In the genomic region with DNA sequence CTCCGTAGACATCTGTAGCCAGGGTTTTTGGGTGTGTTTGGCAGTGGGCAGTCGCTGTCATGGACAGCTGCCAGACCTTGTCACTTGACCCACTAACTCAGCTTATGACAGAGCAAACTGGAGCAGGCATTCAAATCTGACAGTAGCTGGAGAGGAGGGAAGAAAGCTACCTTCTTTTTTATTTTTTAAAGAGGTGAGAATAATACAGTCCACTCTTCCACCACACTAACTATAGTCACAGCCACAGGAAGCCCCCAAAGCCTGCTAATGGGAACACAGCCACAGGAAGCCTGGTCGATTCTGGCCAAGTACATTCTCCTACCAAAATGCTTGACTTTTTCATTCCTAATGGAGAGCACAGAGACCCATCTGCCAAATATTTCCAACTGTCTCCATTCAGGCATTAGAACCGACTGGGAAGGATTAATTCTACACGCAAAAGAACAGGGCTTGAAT, we compare ENCODE assay signal across 9 mouse cellular contexts.
DNase-seq lines count a peak whose midpoint lies in the region; ATAC-seq lines count a peak whose summit lies in the region.
"Had no signal": no experiment of that assay in that cellular context is flagged by ENCODE, and none has a peak within 500 bp of the region (broad histone marks: within the 10 kb centered on the region; RNA-seq: fewer than 3 reads in every experiment).

No protein-coding gene starts in this region.

- no peaks in the 10 kb centered on the region for H3K36me3 ChIP-seq in limb, embryonic 15.5 days

- H3K9ac ChIP-seq in limb, embryonic 15.5 days, result no peak overlapping the region

- 34% methylated on average over 5 of the region's 5 CpGs for WGBS in limb, embryonic 15.5 days

- peaks cover 36% of the 10 kb centered on the region for H3K4me1 ChIP-seq in limb, embryonic 15.5 days

- no peak overlapping the region for H3K4me3 ChIP-seq in limb, embryonic 15.5 days

- H3K27ac ChIP-seq in limb, embryonic 15.5 days, result peak overlapping the region; percentile 65

- intact Hi-C loops in left cerebral cortex, postnatal 14 days (cut with DNase I), result no loop called here

- ATAC-seq in limb, embryonic 15.5 days (ENCODE audit: insufficient number of reproducible peaks, low FRiP score, low TSS enrichment, low read depth), result peak; percentile 65
- ATAC-seq: Patski had no signal

- no peaks in the 10 kb centered on the region; the same call in 1 of the 2 replicates for H3K27me3 ChIP-seq in limb, embryonic 15.5 days
- H3K27me3 ChIP-seq: Patski had no signal

- 0 out of 2 replicates have a peak overlapping the region, but pooled peaks have one; percentile 20 for H3K4me2 ChIP-seq in limb, embryonic 15.5 days

- no peaks in the 10 kb centered on the region for H3K9me3 ChIP-seq in limb, embryonic 15.5 days

- DNase-seq in kidney, postnatal 36 days, result peak; percentile 28 to 49
- DNase-seq in kidney, adult 18-20 months, result no peak
- DNase-seq in adrenal gland, postnatal 25 days, result peak; percentile 56
- peak; percentile 50 to 69 for DNase-seq in gastrocnemius, adult 8-10 months (ENCODE audit: low spot score in 2 of 2)
- DNase-seq in thymus, postnatal 4 days, result no peak
- DNase-seq in left cerebral cortex, postnatal 14 days (ENCODE audit: low spot score in 2 of 2), result no peak
- DNase-seq in ovary, postnatal 14 days (ENCODE audit: low spot score), result no peak

Comparison
In these comparisons a context has a peak if more than half of its experiments do, and no peak if none do; other contexts are left out.
1. DNase-seq: peak in kidney, postnatal 36 days (2 of 2), adrenal gland, postnatal 25 days (single experiment) and gastrocnemius, adult 8-10 months (2 of 2); none in kidney, adult 18-20 months (single experiment), thymus, postnatal 4 days (single experiment), left cerebral cortex, postnatal 14 days (0 of 2) and ovary, postnatal 14 days (single experiment).